Mouse (Mus musculus): Measurements from ENCODE around the gene Ei24. TPM values are rescaled to one million over a fixed set of nuclear protein-coding genes. Genes with fewer than 3 reads are reported as not detected.
A peak's percentile ranks its signal among the peaks of the same experiment; 100 is the strongest.

Ei24 gene
- polyA plus RNA-seq, 1 experiment from 2014 or later, result 105 TPM

DNA sequence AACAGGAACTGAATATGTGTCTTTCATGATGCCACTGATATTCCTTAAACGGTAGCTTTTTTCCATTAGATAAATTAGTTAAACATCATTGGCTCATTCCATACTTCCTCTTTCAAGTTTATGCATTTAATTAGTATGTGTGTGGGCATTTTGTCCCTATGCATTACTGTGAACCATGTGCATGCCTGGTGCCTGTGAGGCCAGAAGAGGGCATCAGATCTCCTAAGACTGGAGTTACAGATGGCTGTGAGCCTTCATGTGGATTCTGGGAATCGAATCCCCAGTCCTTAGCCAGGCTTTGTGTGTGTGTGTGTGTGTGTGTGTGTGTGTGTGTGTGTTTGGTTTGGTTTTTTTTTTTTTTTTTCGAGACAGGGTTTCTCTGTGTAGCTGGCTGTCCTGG lies 17.3 kb upstream of the Ei24 start:
- 70% methylated on average over 3 of the region's 3 CpGs for WGBS
- Histone ChIP-seq H3K4me3 (no peak overlapping the region), H3K9me3 (replicated peaks) (no peaks in the 10 kb centered on the region), H3K36me3 (ENCODE audit: poor library complexity, severe bottlenecking) (no peaks in the 10 kb centered on the region), H3K9ac (no peak overlapping the region), H3K27me3 (no peaks in the 10 kb centered on the region), H3K4me2 (no peak overlapping the region), H3K4me1 (no peaks in the 10 kb centered on the region), H3K27ac (no peak overlapping the region)
- no peak for ATAC-seq

DNA sequence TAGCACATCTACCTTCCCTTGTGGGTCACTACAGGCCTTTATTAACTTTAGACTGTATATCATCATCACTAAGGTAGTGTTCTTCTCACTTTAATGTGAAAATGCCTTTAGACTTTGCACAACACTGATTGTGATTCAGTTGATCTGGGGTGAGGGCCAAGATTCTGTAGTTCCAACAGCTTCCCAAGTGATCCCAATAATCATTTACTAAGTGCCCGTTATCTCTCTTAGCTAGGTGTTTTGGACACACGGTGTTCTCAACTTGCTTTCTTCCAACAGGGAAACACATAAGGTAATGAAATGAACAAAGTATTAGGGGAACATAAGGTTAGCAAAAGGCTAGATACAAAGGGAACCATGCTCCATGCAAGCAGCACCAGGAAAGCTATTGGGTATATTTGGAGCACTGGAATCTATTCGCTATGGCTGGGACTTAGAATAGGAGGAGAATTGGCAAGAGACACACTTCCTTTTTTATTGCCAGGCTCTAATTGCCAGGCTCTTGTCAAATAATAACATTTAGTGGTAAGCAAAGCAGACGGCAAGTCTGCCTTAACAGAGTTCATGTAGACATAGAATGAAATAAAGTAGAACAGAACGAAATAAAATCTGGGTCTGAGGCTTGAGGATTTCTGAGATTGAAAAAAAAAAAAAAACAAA lies 11.1 kb upstream of the Ei24 start:
- no peak for ATAC-seq
- Histone ChIP-seq H3K27me3 (no peaks in the 10 kb centered on the region), H3K9ac (no peak overlapping the region), H3K4me1 (no peaks in the 10 kb centered on the region), H3K4me2 (no peak overlapping the region), H3K36me3 (ENCODE audit: poor library complexity, severe bottlenecking) (no peaks in the 10 kb centered on the region), H3K9me3 (replicated peaks) (no peaks in the 10 kb centered on the region), H3K4me3 (no peak overlapping the region), H3K27ac (no peak overlapping the region)
- 74% methylated on average over 5 of the region's 5 CpGs for WGBS

DNA sequence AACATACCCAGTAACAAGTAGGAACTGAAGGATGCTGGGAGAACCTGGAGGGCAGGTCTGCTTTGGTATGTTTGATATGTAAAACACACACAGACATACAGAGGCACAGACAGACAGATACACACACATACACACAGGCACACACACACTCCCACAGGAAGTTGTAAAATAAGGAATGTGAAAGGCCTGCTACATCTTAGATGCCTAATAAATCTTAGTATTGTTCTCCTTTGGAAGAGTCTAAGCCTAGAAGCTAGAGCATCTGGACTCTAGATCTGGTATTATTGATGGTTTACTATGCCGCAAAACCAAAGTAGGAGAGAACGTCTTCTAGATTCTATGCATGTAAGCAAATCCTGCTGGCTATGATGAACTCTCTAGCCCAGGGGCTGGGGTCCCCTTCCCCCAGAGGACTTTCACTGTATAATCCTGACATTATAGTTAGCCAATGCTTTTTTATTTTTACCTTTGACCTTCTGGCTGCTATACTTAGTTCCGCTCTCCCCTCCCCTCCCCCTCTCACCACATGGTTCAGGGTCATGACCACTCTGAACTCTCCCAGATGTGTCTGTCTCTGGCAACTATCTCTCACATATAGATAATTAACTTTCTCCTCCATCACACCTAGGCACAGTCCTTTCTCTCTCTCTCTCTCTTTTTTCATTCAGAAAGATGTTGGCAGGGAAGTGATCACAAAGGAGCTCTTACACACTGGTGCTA lies 8.2 kb upstream of the Ei24 start:
- 95% methylated on average over 3 of the region's 3 CpGs for WGBS
- Histone ChIP-seq H3K4me2 (no peak overlapping the region), H3K9me3 (replicated peaks) (no peaks in the 10 kb centered on the region), H3K4me3 (no peak overlapping the region), H3K36me3 (ENCODE audit: poor library complexity, severe bottlenecking) (no peaks in the 10 kb centered on the region), H3K9ac (no peak overlapping the region), H3K4me1 (no peaks in the 10 kb centered on the region), H3K27ac (no peak overlapping the region), H3K27me3 (no peaks in the 10 kb centered on the region)
- ATAC-seq, result no peak

DNA sequence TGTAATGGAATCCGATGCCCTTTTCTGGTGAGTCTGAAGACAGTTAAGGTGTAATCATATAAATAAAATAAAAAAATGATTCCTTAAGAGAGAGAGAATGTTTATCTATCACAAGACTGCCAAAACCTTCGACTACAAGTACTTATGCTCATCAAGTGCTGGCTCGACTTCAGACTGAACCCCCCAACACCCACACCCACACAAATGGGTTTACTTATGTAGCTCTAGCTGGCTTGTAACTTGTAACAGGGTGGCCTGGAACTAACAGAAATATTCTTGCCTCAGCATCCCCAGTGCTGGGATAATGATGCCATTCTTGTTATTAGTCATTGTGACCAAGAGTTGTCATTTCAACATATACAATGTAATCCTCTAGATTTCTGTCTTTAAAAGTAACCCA lies 6.7 kb upstream of the Ei24 start:
- H3K27me3 ChIP-seq, result no peaks in the 10 kb centered on the region
- no peak overlapping the region for H3K4me3 ChIP-seq
- no peak for ATAC-seq

DNA sequence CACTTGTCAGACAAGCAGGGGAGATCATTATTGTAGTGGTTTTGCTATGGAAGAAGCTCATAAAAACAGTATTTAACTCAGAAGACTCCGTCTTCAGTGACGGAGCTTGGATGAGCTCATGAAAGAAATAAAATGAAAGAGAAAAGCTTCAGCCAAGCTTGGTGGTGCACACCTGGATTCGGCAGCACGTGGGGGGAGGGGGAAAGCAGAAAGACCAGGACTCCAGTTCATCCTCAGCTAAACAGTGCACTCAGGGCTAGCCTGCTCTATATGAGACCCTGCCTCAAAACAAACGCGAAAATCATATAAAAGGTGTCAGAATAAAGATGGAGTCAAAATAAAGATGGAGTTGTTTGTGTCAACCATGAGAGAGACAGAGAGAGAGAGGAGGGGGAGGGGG lies 6.2 kb upstream of the Ei24 start:
- no peak overlapping the region for H3K4me2 ChIP-seq
- H3K9ac ChIP-seq, result no peak overlapping the region
- H3K4me3 ChIP-seq, result no peak overlapping the region
- H3K27me3 ChIP-seq, result no peaks in the 10 kb centered on the region
- 79% methylated on average over 6 of the region's 6 CpGs for WGBS
- H3K36me3 ChIP-seq (ENCODE audit: poor library complexity, severe bottlenecking), result no peaks in the 10 kb centered on the region
- no peak overlapping the region for H3K27ac ChIP-seq
- no peaks in the 10 kb centered on the region for H3K9me3 ChIP-seq (replicated peaks)
- H3K4me1 ChIP-seq, result no peaks in the 10 kb centered on the region
- no peak for ATAC-seq

More for the DNA sequence above, 6.7 kb upstream of the Ei24 start:
- no peak overlapping the region for H3K4me2 ChIP-seq
- no peaks in the 10 kb centered on the region for H3K9me3 ChIP-seq (replicated peaks)
- no peaks in the 10 kb centered on the region for H3K4me1 ChIP-seq
- H3K9ac ChIP-seq, result no peak overlapping the region
- H3K27ac ChIP-seq, result no peak overlapping the region
- 89% methylated on average over 3 of the region's 3 CpGs for WGBS
- no peaks in the 10 kb centered on the region for H3K36me3 ChIP-seq (ENCODE audit: poor library complexity, severe bottlenecking)

DNA sequence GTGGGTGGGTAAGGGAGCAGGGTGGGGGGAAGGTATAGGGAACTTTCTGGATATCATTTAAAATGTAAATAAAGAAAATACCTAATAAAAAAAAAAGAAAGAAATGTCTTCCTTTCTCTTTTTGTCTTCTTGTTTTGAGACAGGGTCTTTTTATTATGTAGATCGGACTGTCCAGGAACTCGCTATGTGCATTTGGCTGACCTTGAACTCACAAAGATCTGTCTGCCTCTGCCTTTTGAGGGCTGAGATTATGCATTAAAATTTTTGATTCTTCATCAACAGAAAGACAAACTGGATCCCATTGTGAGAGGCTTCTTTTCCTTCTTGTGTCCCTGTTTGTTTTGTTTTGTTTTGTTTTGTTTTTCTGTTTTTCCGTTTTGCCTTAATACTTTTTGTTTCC lies 5.8 kb upstream of the Ei24 start:
- no peak overlapping the region for H3K9ac ChIP-seq
- ATAC-seq, result no peak
- H3K4me3 ChIP-seq, result no peak overlapping the region
- H3K27me3 ChIP-seq, result no peaks in the 10 kb centered on the region
- 88% methylated on average over 3 of the region's 3 CpGs for WGBS
- no peaks in the 10 kb centered on the region for H3K4me1 ChIP-seq
- H3K27ac ChIP-seq, result no peak overlapping the region
- no peaks in the 10 kb centered on the region for H3K36me3 ChIP-seq (ENCODE audit: poor library complexity, severe bottlenecking)
- H3K4me2 ChIP-seq, result no peak overlapping the region
- no peaks in the 10 kb centered on the region for H3K9me3 ChIP-seq (replicated peaks)

DNA sequence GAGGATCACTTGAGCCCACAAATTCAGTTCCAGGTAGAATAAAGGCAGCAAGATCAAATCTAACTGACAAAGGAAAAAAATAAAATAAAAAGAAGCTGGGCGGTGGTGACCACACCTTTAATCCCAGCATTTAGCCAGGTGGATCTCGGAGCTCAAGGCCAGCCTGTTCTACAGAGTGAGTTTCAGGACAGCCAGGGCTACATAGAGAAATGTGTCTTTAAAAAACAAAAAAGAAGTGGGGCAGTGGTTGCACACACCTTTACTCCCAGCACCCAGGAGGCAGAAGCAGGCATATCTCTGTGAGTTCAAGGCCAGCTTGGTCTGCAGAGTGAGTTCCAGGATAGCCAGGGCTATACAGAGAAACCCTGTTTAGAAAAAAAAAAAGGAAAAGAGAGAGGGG lies 4.8 kb upstream of the Ei24 start:
- 87% methylated on average over 2 of the region's 2 CpGs for WGBS
- no peak overlapping the region for H3K9ac ChIP-seq
- H3K4me2 ChIP-seq, result no peak overlapping the region
- H3K4me3 ChIP-seq, result no peak overlapping the region
- no peaks in the 10 kb centered on the region for H3K9me3 ChIP-seq (replicated peaks)
- H3K27me3 ChIP-seq, result no peaks in the 10 kb centered on the region
- H3K36me3 ChIP-seq (ENCODE audit: poor library complexity, severe bottlenecking), result no peaks in the 10 kb centered on the region
- H3K27ac ChIP-seq, result no peak overlapping the region
- H3K4me1 ChIP-seq, result no peaks in the 10 kb centered on the region
- ATAC-seq, result no peak

DNA sequence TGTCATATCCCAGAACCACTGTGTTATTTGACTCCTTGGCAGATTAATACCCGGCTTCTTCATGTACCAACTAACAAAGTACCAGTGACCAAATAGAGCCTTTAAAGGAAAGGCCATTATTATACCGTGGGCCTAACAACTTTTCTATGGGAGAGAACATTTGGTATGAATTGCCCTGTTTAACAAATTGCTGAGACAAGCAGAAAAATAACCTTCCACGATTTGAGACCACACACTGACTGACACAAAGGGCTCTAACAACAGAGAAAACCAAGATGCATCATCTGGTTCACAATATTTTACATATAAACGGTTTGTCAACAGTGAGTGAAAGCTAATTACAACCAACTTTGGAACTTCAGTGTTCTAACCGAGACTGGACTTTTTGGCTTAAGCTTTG lies 969 bp downstream of the Ei24 start:
- H3K4me2 ChIP-seq, result peak overlapping the region; percentile 91
- 14% methylated on average over 5 of the region's 5 CpGs for WGBS
- H3K9ac ChIP-seq, result peak overlapping the region; percentile 98
- H3K4me1 ChIP-seq, result peaks cover 24% of the 10 kb centered on the region
- H3K36me3 ChIP-seq (ENCODE audit: poor library complexity, severe bottlenecking), result peaks cover 15% of the 10 kb centered on the region
- no peak for ATAC-seq
- H3K27me3 ChIP-seq, result no peaks in the 10 kb centered on the region
- peak overlapping the region; percentile 73; the same call in 1 of the 2 replicates for H3K27ac ChIP-seq
- no peaks in the 10 kb centered on the region for H3K9me3 ChIP-seq (replicated peaks)
- peak overlapping the region; percentile 95 for H3K4me3 ChIP-seq

DNA sequence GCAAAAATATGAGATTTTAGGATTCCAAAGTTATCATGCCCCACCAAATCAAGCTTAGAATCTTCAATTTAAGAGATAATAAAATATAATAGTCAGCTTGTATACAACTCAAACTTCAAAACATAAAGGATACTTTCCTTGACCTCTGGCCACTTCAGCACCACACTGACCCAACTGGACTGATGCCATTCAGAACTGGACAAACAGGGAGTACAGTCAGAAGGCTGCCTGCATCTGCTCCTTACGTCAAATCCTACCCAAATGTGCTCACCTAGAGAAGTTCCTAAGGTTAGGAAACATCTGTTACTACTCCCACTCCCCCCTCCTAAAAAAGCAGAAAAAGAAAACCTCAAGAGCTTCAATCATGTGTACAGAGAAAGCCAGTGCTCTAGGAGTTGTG lies 1.6 kb downstream of the Ei24 start:
- peaks cover 22% of the 10 kb centered on the region for H3K36me3 ChIP-seq (ENCODE audit: poor library complexity, severe bottlenecking)
- H3K27ac ChIP-seq, result no peak overlapping the region
- H3K4me1 ChIP-seq, result peaks cover 24% of the 10 kb centered on the region
- H3K9ac ChIP-seq, result no peak overlapping the region
- H3K27me3 ChIP-seq, result no peaks in the 10 kb centered on the region
- H3K9me3 ChIP-seq (replicated peaks), result no peaks in the 10 kb centered on the region
- peak overlapping the region; percentile 95; the same call in 1 of the 2 replicates for H3K4me3 ChIP-seq
- peak overlapping the region; percentile 91 for H3K4me2 ChIP-seq
- no peak for ATAC-seq
- 93% methylated on average over 1 of the region's 1 CpGs for WGBS

DNA sequence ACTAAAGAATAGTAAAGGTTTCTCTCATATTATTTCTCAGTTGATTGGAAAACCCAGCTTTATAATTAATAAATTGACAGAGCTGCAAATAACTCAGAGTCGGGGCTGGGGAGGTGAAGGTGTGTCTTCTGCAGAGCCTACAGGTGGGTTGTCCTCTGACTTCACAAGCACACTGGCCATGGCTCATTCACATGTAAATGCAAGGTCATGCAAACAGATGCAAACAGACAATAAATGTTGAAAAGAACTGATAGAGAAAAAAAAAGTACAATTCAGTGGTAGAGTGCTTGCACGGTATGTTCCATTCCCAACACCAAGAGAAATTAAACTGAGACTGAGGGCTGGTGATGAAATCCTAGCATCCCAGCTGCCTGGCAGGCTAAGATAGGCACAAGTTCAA lies 2.7 kb downstream of the Ei24 start:
- Histone ChIP-seq H3K4me1 (peaks cover 24% of the 10 kb centered on the region), H3K27me3 (no peaks in the 10 kb centered on the region), H3K27ac (no peak overlapping the region), H3K36me3 (ENCODE audit: poor library complexity, severe bottlenecking) (peaks cover 32% of the 10 kb centered on the region), H3K9me3 (replicated peaks) (no peaks in the 10 kb centered on the region), H3K4me3 (no peak overlapping the region), H3K9ac (no peak overlapping the region), H3K4me2 (no peak overlapping the region)
- no peak for ATAC-seq
- WGBS, result 84% methylated on average over 2 of the region's 2 CpGs

DNA sequence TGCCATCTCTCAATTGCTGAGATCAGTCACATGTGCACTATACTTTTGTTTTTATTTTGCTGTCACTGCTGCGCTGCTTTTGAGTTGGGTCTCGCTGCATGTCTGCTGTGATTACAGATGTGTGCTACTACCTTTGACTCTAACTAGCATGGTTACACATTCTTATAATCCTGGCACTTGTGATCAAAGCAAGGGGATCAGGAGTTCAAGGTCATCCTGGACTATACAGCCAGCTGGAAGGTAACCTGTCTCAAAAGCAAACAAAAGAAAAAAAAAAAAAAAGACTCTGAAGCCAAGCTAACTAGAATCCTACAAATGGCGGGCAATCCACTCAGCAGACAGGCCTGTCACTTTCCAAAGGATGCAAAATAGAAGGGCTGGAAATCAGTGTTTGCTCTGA lies 5.0 kb downstream of the Ei24 start:
- WGBS, result 88% methylated on average over 3 of the region's 3 CpGs
- Histone ChIP-seq H3K9me3 (replicated peaks) (no peaks in the 10 kb centered on the region), H3K4me2 (no peak overlapping the region), H3K4me3 (no peak overlapping the region), H3K9ac (no peak overlapping the region), H3K36me3 (ENCODE audit: poor library complexity, severe bottlenecking) (peaks cover 54% of the 10 kb centered on the region), H3K27me3 (no peaks in the 10 kb centered on the region), H3K4me1 (peaks cover 24% of the 10 kb centered on the region), H3K27ac (no peak overlapping the region)
- ATAC-seq, result no peak

DNA sequence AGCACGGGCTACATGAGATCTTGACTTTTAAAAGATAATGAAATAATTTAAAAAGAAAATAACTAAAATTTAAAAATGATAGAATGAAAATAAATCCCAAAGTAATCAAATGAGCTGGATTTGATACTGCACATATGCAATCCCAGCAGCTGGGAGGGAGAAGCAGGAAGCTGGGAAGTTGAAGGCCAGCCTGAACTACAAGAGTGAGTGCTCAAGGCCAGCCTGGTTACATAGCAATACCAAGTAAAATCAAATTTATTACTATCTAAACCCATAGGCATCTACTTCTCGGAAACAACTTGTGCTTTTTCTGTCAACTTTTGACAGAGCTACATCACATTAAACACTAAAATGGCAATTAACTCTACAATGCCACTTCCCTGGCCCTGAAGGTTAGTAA lies 13.3 kb downstream of the Ei24 start:
- Histone ChIP-seq H3K4me2 (no peak overlapping the region), H3K4me3 (no peak overlapping the region), H3K27me3 (no peaks in the 10 kb centered on the region), H3K27ac (no peak overlapping the region), H3K9me3 (replicated peaks) (no peaks in the 10 kb centered on the region), H3K9ac (no peak overlapping the region), H3K4me1 (no peaks in the 10 kb centered on the region), H3K36me3 (ENCODE audit: poor library complexity, severe bottlenecking) (peaks cover 82% of the 10 kb centered on the region)
- ATAC-seq, result no peak
- 96% methylated on average over 2 of the region's 2 CpGs for WGBS

DNA sequence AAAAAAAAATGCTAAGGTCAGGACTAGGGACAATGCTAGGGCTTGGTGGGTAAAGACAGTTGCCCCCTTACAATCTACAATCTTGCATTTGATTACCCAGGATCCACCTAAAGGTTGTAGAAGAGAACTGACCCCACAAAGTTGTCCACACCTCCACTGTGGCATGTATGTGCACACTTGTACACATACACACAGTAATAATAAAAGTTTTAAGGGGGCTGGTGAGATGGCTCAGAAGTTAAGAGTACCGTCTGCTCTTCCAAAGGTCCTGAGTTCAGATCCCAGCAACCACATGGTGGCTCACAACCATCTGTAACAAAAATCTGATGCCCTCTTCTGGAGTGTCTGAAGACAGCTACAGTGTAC lies 28.2 kb downstream of the Ei24 start:
- Histone ChIP-seq H3K27ac (no peak overlapping the region), H3K36me3 (ENCODE audit: poor library complexity, severe bottlenecking) (peaks cover 7% of the 10 kb centered on the region), H3K4me1 (peaks cover 23% of the 10 kb centered on the region), H3K9ac (no peak overlapping the region), H3K4me3 (peak overlapping the region; percentile 98; the same call in 1 of the 2 replicates), H3K4me2 (peak overlapping the region; percentile 72), H3K27me3 (no peaks in the 10 kb centered on the region), H3K9me3 (replicated peaks) (no peaks in the 10 kb centered on the region)
- WGBS, result 84% methylated on average over 1 of the region's 1 CpGs
- ATAC-seq, result no peak

Measured in forebrain, embryonic 13.5 days (tissue).